In genomic region chr16:10694414-10694851, GRCm38 (mm10) we compare ENCODE assay signal across 11 mouse cellular contexts.
DNase-seq lines count a peak whose midpoint lies in the region; ATAC-seq and TF ChIP-seq lines count a peak whose summit lies in the region.
"Had no signal": no experiment of that assay in that cellular context is flagged by ENCODE, and none has a peak within 500 bp of the region (broad histone marks: within the 10 kb centered on the region; RNA-seq: fewer than 3 reads in every experiment).

No protein-coding gene starts in this region.

- peak; percentile 11 to 77 for DNase-seq in left cerebral cortex, postnatal 10 days (ENCODE audit: extremely low spot score in 1 of 2, low spot score in 2 of 2)
- no peak for DNase-seq in left cerebral cortex, postnatal 25 days (ENCODE audit: low spot score in 2 of 2)
- DNase-seq in embryo, embryonic 11 days, result no peak
- DNase-seq in adrenal gland, adult 2 months, result no peak

- H3K4me3 ChIP-seq in bone marrow macrophage, adult 2 months (ENCODE audit: insufficient read depth, low read length), result no peak overlapping the region
- no peak overlapping the region for H3K4me3 ChIP-seq in intestine, postnatal 0 days (ENCODE audit: low read depth, low read length)
- H3K4me3 ChIP-seq in lung, embryonic 16.5 days (ENCODE audit: low read length), result no peak overlapping the region
- H3K4me3 ChIP-seq: heart, embryonic 13.5 days had no signal

- 7% methylated on average over 11 of the region's 11 CpGs for WGBS in intestine, postnatal 0 days
- WGBS in lung, embryonic 16.5 days, result 6% methylated on average over 11 of the region's 11 CpGs

- intact Hi-C loops in left cerebral cortex, postnatal 10 days (cut with DNase I), result no loop called here
- intact Hi-C loops in left cerebral cortex, postnatal 25 days (cut with DNase I), result no loop called here

- H3K9me3 ChIP-seq in intestine, postnatal 0 days (ENCODE audit: control insufficient read depth), result no peaks in the 10 kb centered on the region
- H3K9me3 ChIP-seq in lung, embryonic 16.5 days (ENCODE audit: control insufficient read depth, low read length), result no peaks in the 10 kb centered on the region
- H3K9me3 ChIP-seq: heart, embryonic 13.5 days had no signal

- peak overlapping the region; percentile 62 for H3K27ac ChIP-seq in bone marrow macrophage, adult 2 months (ENCODE audit: insufficient read depth, low read depth, low read length)
- no peak overlapping the region for H3K27ac ChIP-seq in intestine, postnatal 0 days (ENCODE audit: low read depth, low read length)
- peak overlapping the region; percentile 14; the same call in 1 of the 2 replicates for H3K27ac ChIP-seq in lung, embryonic 16.5 days (ENCODE audit: low read length)
- H3K27ac ChIP-seq: heart, embryonic 13.5 days; macrophage had no signal

- no peak overlapping the region for H3K9ac ChIP-seq in intestine, postnatal 0 days (ENCODE audit: low read depth, low read length)
- H3K9ac ChIP-seq in lung, embryonic 16.5 days (ENCODE audit: low read length), result no peak overlapping the region
- H3K9ac ChIP-seq: heart, embryonic 13.5 days had no signal

- no peak for TF ChIP-seq CTCF in bone marrow macrophage, adult 2 months (IDR thresholded peaks at IDR 0.05; ENCODE audit: low read depth, low read length)
- TF ChIP-seq CTCF in intestine, postnatal 0 days (IDR thresholded peaks at IDR 0.05; ENCODE audit: low read depth), result no peak

- TF ChIP-seq POLR2A in bone marrow macrophage, adult 2 months (IDR thresholded peaks at IDR 0.05; ENCODE audit: borderline replicate concordance, low read depth, low read length), result no peak

- no peaks in the 10 kb centered on the region for H3K27me3 ChIP-seq in intestine, postnatal 0 days (replicated peaks; ENCODE audit: control insufficient read depth, insufficient read depth, low read length)
- no peaks in the 10 kb centered on the region for H3K27me3 ChIP-seq in lung, embryonic 16.5 days (ENCODE audit: control insufficient read depth, insufficient read depth, low read depth, low read length)
- H3K27me3 ChIP-seq: heart, embryonic 13.5 days; Patski had no signal

- ATAC-seq in intestine, postnatal 0 days, result peak; percentile 86
- ATAC-seq in lung, embryonic 16.5 days (ENCODE audit: low read depth), result peak; percentile 57
- ATAC-seq in erythroid progenitor cell, adult 5-6 weeks (replicated peaks; ENCODE audit: low FRiP score, poor library complexity, severe bottlenecking), result no peak
- ATAC-seq: Patski had no signal

- H3K4me2 ChIP-seq in intestine, postnatal 0 days (replicated peaks; ENCODE audit: low read depth), result no peak overlapping the region
- peak overlapping the region; percentile 24 for H3K4me2 ChIP-seq in lung, embryonic 16.5 days (ENCODE audit: low read depth, low read length)
- H3K4me2 ChIP-seq: heart, embryonic 13.5 days had no signal

- peaks cover 23% of the 10 kb centered on the region for H3K4me1 ChIP-seq in bone marrow macrophage, adult 2 months (ENCODE audit: control insufficient read depth, insufficient read depth, low read length)
- H3K4me1 ChIP-seq in intestine, postnatal 0 days (replicated peaks; ENCODE audit: control insufficient read depth, insufficient read depth, low read length), result peaks cover 11% of the 10 kb centered on the region
- H3K4me1 ChIP-seq in lung, embryonic 16.5 days (replicated peaks; ENCODE audit: control insufficient read depth, insufficient read depth, low read length), result peaks cover 28% of the 10 kb centered on the region

- H3K36me3 ChIP-seq in intestine, postnatal 0 days (ENCODE audit: control insufficient read depth, insufficient read depth), result no peaks in the 10 kb centered on the region
- H3K36me3 ChIP-seq in lung, embryonic 16.5 days (ENCODE audit: control insufficient read depth, insufficient read depth, low read length), result no peaks in the 10 kb centered on the region
- H3K36me3 ChIP-seq: heart, embryonic 13.5 days had no signal

Comparison
In these comparisons a context has a peak if more than half of its experiments do, and no peak if none do; other contexts are left out.
1. DNase-seq: peak in left cerebral cortex, postnatal 10 days (2 of 2); none in left cerebral cortex, postnatal 25 days (0 of 2), embryo, embryonic 11 days (single experiment) and adrenal gland, adult 2 months (single experiment).